Mouse (Mus musculus): ENCODE data around the gene Snx3.

Gene Snx3

DNA sequence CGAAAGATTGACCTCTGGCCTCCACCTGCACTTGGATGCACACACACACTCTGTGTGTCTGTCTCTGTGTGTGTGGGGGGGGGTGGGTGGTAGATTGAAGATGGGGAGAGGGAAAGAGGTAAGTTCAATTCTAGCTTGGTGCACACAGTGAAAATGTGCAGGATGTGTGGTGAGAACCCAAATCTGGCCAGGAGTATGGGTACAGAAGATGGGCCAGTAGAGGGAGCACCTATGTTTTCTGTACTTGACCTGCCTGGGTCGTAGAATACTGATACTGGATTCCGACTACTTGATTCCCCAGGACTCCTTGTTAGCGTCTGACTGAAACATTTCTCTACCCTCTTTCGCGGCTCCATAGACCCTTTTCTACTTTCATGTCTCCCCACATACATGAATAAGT, 8.3 kb downstream of the Snx3 start:
- DNase-seq (ENCODE audit: low read depth, low spot score) = peak; percentile 17

DNA sequence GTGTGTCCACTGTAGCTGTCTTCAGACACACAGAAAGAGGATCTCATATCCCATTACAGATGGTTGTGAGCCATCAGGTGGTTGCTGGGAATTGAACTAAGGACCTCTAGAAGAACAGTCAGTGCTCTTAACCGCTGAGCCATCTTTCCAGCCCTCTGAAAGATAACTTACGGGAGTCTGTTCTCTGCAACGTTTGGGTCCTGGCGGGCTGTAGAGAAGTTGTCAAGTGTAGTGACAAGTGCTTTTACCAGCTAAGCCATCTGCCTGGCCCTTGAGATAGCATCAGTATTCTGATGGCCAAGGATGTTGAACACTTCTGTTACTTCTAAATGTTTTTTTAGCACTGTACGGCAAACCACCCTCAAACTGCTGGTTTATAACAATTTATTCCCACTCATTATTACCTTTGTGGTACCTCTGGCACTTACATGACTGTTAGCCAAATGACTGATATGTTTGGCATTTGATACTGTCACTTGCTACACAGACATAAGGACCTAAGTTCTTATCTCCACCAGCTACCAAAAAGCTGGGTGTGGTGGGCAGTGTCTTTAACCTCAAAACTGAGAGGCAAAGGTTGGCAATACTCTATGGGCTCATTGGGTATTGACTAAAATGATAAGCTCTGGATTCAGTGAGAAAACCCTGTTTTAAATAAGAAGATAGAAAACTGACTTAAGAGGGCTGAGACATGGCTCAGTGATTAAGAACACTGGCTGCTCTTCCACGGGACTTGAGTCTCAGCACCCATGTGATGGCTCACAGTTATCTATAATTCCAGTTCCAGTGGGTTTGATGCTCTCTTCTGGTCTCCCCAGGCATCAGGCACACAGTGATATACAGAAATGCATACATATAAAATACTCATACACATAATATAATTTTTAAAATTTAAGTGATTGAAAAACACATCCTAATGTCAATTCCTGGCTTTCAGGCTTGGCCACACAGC, 9.6 kb downstream of the Snx3 start:
- DNase-seq (ENCODE audit: low read depth, low spot score) = no peak

GRCm38 (mm10) chr10:42514125-42514524, 12.3 kb downstream of the Snx3 start:
- no peak for DNase-seq (ENCODE audit: low read depth, low spot score)

DNA sequence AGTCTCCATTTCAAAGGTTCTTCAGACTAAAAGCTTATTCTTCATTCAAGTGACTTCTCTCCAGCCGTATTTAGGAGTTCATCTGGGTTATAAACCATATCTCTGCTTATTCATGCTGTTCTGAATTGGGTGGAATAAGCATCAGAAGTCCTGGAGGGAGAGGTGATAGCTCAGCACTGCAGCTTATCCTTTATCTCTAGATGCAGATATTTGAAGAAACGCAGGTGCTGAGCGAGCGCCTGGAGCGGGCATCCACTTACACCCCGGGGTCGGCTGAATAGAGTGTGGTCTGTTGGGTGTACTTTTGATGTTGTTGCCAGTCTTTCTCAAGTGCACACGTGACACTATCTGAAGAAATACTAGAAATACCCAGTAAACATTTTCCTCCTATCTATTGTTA, 16.5 kb downstream of the Snx3 start:
- DNase-seq (ENCODE audit: low read depth, low spot score) = no peak

DNA sequence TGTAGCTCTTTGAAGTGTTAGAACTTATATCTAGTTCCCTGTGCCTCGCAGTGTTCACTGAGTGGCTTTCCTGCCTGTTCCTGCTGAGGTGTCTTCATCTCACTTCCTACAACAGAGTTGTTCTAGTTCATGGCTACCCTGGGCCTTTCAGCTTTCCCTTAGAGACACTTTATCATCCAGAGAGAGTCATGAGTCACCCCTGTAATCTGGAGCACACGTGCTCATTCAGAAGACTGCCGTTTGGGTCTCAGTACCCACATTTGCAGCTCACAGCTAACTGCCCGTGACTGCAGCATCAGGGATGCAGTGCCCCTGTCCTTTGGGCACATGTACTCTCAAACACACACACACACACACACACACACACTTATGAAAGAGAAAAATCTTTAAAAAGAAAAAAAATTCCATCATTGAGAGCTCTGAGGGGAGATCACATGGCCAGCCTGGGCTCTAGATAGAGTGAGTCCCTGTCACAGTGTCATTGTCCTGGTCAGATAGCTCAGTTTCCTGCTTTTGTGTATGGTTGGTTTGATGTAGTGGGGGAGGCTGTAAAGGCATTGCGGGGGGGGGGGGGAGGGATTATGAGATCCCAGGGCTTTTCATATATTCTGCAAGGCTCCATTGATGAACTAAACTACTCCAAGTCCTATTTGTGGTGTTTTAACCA, 19.6 kb downstream of the Snx3 start:
- peak; percentile 69 for DNase-seq (ENCODE audit: low read depth, low spot score)

GRCm38 (mm10) chr10:42522912-42523311, 21.1 kb downstream of the Snx3 start:
- no peak for DNase-seq (ENCODE audit: low read depth, low spot score)

- DNase-seq (ENCODE audit: low read depth, low spot score) = no peak
Measured at GRCm38 (mm10) chr10:42523556-42524162, 21.8 kb downstream of the Snx3 start.

DNA sequence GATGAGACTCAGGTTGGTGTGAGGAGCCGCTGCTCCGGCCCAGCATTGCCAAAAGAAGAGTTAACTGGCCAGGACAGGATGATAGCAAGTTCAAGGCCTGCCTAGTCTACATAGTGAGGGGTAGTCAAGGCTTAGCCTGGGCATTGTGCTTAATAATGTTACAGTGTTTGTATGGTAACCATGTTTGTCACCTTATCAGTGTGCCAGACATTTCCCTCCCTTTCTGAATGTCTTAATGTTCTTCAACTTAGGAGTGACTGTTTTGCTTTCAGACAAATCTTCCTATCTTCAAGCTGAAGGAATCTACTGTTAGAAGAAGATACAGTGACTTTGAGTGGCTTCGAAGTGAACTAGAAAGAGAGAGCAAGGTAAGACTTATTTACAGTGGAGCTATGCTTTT, 23.9 kb downstream of the Snx3 start:
- DNase-seq (ENCODE audit: low read depth, low spot score) = no peak

DNA sequence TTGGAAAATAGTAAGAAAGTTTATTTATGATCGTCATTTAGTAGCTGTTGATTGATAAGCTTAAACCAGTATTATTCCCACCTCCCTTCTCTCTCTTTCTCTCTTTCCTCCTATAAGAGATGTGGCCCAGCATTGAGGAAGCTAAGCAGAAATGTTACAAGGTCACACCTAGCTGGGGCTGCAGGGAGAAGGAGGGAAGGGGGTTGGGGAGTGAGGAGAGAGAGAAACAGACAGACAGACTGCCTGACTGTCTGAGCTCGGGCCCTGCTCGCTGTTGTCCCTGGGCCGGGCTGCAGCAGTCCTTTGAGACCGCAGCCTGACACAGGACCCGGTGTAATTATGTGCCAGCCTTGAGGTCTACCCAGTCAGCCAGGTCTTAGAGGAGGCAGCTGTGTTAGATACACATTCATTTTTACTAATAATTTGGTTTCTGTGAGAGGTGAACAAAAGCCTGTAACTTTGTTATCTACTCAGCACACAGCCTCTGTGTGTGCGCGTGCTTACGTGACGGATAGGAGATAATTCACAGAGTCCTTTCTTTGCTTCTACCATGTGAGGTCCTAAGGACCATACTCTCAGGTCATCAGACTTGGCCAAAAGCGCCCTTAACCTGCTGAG, 32.1 kb downstream of the Snx3 start:
- no peak for DNase-seq (ENCODE audit: low read depth, low spot score)

- DNase-seq (ENCODE audit: low read depth, low spot score) = no peak
Measured at GRCm38 (mm10) chr10:42537571-42538316, 35.9 kb downstream of the Snx3 start.

GRCm38 (mm10) chr10:42545707-42546503, 44.1 kb downstream of the Snx3 start:
- no peak for DNase-seq (ENCODE audit: low read depth, low spot score)

GRCm38 (mm10) chr10:42546507-42546906, 44.7 kb downstream of the Snx3 start:
- DNase-seq (ENCODE audit: low read depth, low spot score) = no peak

DNA sequence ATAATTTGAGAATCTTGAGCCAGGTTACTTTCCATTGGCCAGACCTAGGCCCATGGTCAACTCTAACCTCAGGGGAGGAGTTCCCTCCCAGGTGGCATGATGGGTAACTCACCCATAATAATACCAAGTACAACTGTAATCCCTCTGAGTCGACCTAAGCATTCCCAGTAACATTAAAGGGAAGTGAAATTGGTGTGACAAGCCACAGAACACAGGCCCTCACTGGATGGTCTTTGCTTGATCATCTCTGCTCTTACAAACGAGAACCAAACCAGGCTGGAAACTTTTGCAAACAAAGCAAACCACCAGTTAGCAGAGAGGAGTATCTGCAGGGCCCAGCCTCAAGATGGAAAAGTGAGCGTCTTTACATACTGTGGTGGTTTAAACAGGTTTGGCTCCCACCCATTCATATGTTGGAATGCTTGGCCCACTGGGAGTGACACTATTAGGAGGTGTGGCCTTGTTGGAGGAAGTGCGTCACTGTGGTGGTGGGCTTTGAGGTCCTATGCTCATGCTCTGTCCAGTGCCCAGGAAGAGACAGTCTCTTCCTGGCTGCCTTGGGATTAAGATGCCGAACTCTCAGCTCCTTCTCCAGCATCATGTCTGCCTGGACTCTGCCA, 57.9 kb downstream of the Snx3 start:
- no peak for DNase-seq (ENCODE audit: low read depth, low spot score)

GRCm38 (mm10) chr10:42562272-42562671, 60.4 kb downstream of the Snx3 start:
- peak; percentile 32 for DNase-seq (ENCODE audit: low read depth, low spot score)

GRCm38 (mm10) chr10:42572567-42572966, 70.7 kb downstream of the Snx3 start:
- no peak for DNase-seq (ENCODE audit: low read depth, low spot score)

DNA sequence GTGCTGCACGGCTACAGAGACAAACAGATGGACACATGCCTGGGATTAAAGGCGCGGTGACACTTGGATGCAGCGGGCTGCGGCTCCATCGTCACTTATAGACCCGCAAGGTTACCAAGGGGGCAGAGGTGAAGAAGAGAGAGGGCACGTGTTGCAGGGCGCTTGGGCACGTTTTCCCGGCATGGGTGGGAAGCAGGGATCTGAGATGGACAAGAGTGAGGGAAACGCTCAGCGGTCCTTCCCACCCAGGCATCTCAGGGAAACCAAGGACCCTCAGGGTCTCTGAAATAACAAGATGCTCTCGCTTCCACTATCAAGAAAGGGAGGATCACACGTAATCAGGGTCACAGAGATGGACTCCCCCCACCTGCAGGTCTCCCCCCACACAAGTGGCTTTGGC, 71.1 kb downstream of the Snx3 start:
- no peak for DNase-seq (ENCODE audit: low read depth, low spot score)

GRCm38 (mm10) chr10:42574639-42575038, 72.8 kb downstream of the Snx3 start:
- peak; percentile 45 for DNase-seq (ENCODE audit: low read depth, low spot score)

GRCm38 (mm10) chr10:42577525-42578280, 75.9 kb downstream of the Snx3 start:
- DNase-seq (ENCODE audit: low read depth, low spot score) = no peak

DNA sequence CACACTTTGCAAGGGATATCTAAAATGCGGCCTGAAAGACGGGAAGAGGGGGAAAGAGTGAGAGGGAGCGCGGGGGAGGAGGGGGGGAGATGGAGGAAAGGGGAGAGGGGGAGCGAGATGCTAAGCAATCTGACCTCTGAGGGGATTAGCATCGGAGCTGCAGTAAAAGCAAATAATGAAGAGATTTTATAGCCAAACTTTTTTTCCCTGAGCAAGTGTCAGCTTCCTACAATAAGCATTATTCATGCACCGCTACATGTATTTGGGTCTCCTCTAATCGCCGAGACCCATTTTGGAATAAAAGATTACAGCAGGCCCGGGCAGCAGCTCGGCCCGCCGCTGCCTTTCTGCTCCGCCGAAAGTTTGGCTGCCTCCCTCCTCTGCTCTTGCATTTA, 76.4 kb downstream of the Snx3 start:
- DNase-seq (ENCODE audit: low read depth, low spot score) = no peak

Data from 3T3-L1 (cell line).